Mouse (Mus musculus): ENCODE results near the gene Tcf7l1. TPM values are rescaled to one million over a fixed set of nuclear protein-coding genes. Genes with fewer than 3 reads are reported as not detected.

Gene Tcf7l1
- polyA plus RNA-seq, 1 experiment from 2014 or later = 17.0 TPM

GRCm38 (mm10) chr6:72631700-72632099, 157.4 kb downstream of the Tcf7l1 start:
- Histone ChIP-seq H3K36me3 (ENCODE audit: control insufficient read depth, insufficient read depth, low read length) (0 out of 2 replicates have a peak, but pooled peaks cover 4% of the 10 kb centered on the region), H3K4me2 (replicated peaks; ENCODE audit: low read depth, low read length) (no peak overlapping the region), H3K9me3 (ENCODE audit: control insufficient read depth, low read length) (no peaks in the 10 kb centered on the region), H3K4me1 (replicated peaks; ENCODE audit: control insufficient read depth, insufficient read depth, low read length) (no peaks in the 10 kb centered on the region), H3K9ac (ENCODE audit: low read depth, low read length) (no peak overlapping the region), H3K4me3 (ENCODE audit: low read depth, low read length) (no peak overlapping the region), H3K27ac (ENCODE audit: low read depth, low read length) (no peak overlapping the region), H3K27me3 (ENCODE audit: control insufficient read depth, insufficient read depth, low read length) (no peaks in the 10 kb centered on the region)
- ATAC-seq (ENCODE audit: low FRiP score) (no peak), DNase-seq (ENCODE audit: low spot score) (no peak)
- WGBS = 83% methylated on average over 6 of the region's 6 CpGs

DNA sequence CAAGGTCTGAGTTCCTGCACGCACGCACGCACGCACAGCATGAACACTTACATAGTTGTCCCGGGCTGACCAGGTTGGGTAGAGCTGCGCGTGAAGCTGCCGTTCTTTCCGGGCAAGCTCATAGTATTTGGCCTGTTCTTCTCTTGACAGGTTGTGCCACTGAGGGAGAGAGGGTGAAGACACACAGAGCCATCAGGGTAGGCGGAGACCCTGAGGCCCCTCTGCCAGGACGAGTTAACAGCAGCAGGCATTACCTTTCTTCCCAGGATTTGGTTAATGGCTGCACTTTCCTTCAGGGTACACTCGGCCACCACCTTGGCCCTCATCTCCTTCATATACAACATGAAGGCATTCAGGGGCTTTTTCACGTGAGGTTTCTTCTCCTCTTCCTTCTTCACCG, 158.1 kb downstream of the Tcf7l1 start:
- Histone ChIP-seq H3K4me3 (ENCODE audit: low read depth, low read length) (no peak overlapping the region), H3K9me3 (ENCODE audit: control insufficient read depth, low read length) (no peaks in the 10 kb centered on the region), H3K4me1 (replicated peaks; ENCODE audit: control insufficient read depth, insufficient read depth, low read length) (no peaks in the 10 kb centered on the region), H3K4me2 (replicated peaks; ENCODE audit: low read depth, low read length) (no peak overlapping the region), H3K27me3 (ENCODE audit: control insufficient read depth, insufficient read depth, low read length) (no peaks in the 10 kb centered on the region), H3K27ac (ENCODE audit: low read depth, low read length) (no peak overlapping the region), H3K9ac (ENCODE audit: low read depth, low read length) (no peak overlapping the region), H3K36me3 (ENCODE audit: control insufficient read depth, insufficient read depth, low read length) (0 out of 2 replicates have a peak, but pooled peaks cover 4% of the 10 kb centered on the region)
- 92% methylated on average over 14 of the region's 14 CpGs for WGBS
- DNase-seq (ENCODE audit: low spot score) = no peak
- no peak for ATAC-seq (ENCODE audit: low FRiP score)

DNA sequence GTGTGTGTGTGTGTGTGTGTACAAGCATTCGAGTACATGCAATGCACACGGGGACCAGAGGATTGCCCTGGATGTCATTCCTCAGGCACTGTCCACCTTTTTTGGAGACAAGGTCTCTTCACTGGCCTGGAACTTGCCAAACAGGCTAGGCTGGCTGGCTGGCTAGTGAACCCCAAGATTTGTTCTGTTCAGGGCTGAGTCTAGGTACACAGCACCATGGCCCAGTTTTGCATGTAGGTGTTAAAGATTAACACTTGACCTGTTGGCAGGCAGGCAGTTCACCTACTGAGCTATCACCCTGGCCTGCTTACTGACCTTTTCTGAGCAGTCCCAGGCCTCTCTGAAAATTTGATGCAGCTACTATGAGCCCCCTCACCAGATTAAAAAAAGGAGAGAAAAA, 158.7 kb downstream of the Tcf7l1 start:
- Histone ChIP-seq H3K27ac (ENCODE audit: low read depth, low read length) (no peak overlapping the region), H3K4me1 (replicated peaks; ENCODE audit: control insufficient read depth, insufficient read depth, low read length) (no peaks in the 10 kb centered on the region), H3K9ac (ENCODE audit: low read depth, low read length) (no peak overlapping the region), H3K4me3 (ENCODE audit: low read depth, low read length) (no peak overlapping the region), H3K9me3 (ENCODE audit: control insufficient read depth, low read length) (no peaks in the 10 kb centered on the region), H3K4me2 (replicated peaks; ENCODE audit: low read depth, low read length) (no peak overlapping the region), H3K36me3 (ENCODE audit: control insufficient read depth, insufficient read depth, low read length) (0 out of 2 replicates have a peak, but pooled peaks cover 4% of the 10 kb centered on the region), H3K27me3 (ENCODE audit: control insufficient read depth, insufficient read depth, low read length) (no peaks in the 10 kb centered on the region)
- ATAC-seq (ENCODE audit: low FRiP score) (no peak), DNase-seq (ENCODE audit: low spot score) (no peak)
- 98% methylated on average over 2 of the region's 2 CpGs for WGBS

GRCm38 (mm10) chr6:72627276-72627675, 161.8 kb downstream of the Tcf7l1 start:
- ATAC-seq (ENCODE audit: low FRiP score) (no peak), DNase-seq (ENCODE audit: low spot score) (no peak)
- H3K36me3 ChIP-seq (ENCODE audit: control insufficient read depth, insufficient read depth, low read length) = 0 out of 2 replicates have a peak, but pooled peaks cover 4% of the 10 kb centered on the region
- H3K9me3 ChIP-seq (ENCODE audit: control insufficient read depth, low read length) = no peaks in the 10 kb centered on the region
- no peak overlapping the region for H3K9ac ChIP-seq (ENCODE audit: low read depth, low read length)
- H3K27ac ChIP-seq (ENCODE audit: low read depth, low read length) = no peak overlapping the region
- no peak overlapping the region for H3K4me3 ChIP-seq (ENCODE audit: low read depth, low read length)
- no peaks in the 10 kb centered on the region for H3K27me3 ChIP-seq (ENCODE audit: control insufficient read depth, insufficient read depth, low read length)
- 91% methylated on average over 16 of the region's 16 CpGs for WGBS
- no peaks in the 10 kb centered on the region for H3K4me1 ChIP-seq (replicated peaks; ENCODE audit: control insufficient read depth, insufficient read depth, low read length)
- H3K4me2 ChIP-seq (replicated peaks; ENCODE audit: low read depth, low read length) = no peak overlapping the region

GRCm38 (mm10) chr6:72626391-72626790, 162.7 kb downstream of the Tcf7l1 start:
- no peak for ATAC-seq (ENCODE audit: low FRiP score)

DNA sequence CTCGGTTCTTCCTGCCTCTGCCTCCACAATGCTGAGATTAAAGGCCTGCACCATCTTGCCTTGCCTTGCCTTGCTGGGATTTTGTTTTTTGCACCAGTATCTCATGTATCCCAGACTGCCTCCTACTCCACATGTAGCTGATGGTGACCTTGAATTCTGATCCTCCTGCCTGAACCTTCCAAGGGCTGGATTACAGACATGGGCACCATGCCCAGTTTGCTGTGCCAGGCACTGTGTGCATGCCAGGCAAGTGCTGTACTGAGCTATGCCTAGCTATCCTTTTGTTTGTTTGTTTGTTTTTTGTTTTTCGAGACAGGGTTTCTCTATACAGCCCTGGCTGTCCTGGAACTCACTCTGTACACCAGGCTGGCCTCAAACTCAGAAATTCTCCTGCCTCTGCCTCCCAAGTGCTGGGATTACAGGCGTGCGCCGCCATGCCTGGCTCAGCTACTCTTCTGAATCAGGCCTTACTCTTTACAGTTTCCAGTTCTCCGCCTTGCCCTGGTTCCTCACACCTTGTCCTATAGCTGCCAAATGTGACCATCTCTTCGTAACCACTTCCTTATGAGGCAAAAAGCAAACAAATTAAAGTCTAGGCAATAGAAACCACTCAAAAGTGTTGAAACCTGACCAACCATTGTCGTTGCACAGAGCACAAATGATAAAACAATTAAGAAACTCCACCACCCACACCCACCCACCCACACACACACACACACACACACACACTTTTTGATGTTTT, 165.2 kb downstream of the Tcf7l1 start:
- DNase-seq (ENCODE audit: low spot score) (no peak), ATAC-seq (ENCODE audit: low FRiP score) (no peak)
- Histone ChIP-seq H3K9me3 (ENCODE audit: control insufficient read depth, low read length) (no peaks in the 10 kb centered on the region), H3K4me3 (ENCODE audit: low read depth, low read length) (no peak overlapping the region), H3K4me1 (replicated peaks; ENCODE audit: control insufficient read depth, insufficient read depth, low read length) (no peaks in the 10 kb centered on the region), H3K36me3 (ENCODE audit: control insufficient read depth, insufficient read depth, low read length) (0 out of 2 replicates have a peak, but pooled peaks cover 4% of the 10 kb centered on the region), H3K27me3 (ENCODE audit: control insufficient read depth, insufficient read depth, low read length) (no peaks in the 10 kb centered on the region), H3K4me2 (replicated peaks; ENCODE audit: low read depth, low read length) (no peak overlapping the region), H3K9ac (ENCODE audit: low read depth, low read length) (no peak overlapping the region), H3K27ac (ENCODE audit: low read depth, low read length) (no peak overlapping the region)
- WGBS = 88% methylated on average over 8 of the region's 8 CpGs

More at GRCm38 (mm10) chr6:72626391-72626790, 162.7 kb downstream of the Tcf7l1 start:
- Histone ChIP-seq H3K9ac (ENCODE audit: low read depth, low read length) (no peak overlapping the region), H3K9me3 (ENCODE audit: control insufficient read depth, low read length) (no peaks in the 10 kb centered on the region), H3K4me2 (replicated peaks; ENCODE audit: low read depth, low read length) (no peak overlapping the region), H3K27ac (ENCODE audit: low read depth, low read length) (no peak overlapping the region), H3K4me1 (replicated peaks; ENCODE audit: control insufficient read depth, insufficient read depth, low read length) (no peaks in the 10 kb centered on the region), H3K4me3 (ENCODE audit: low read depth, low read length) (no peak overlapping the region), H3K27me3 (ENCODE audit: control insufficient read depth, insufficient read depth, low read length) (no peaks in the 10 kb centered on the region), H3K36me3 (ENCODE audit: control insufficient read depth, insufficient read depth, low read length) (0 out of 2 replicates have a peak, but pooled peaks cover 4% of the 10 kb centered on the region)
- 88% methylated on average over 7 of the region's 7 CpGs for WGBS
- no peak for DNase-seq (ENCODE audit: low spot score)

- no peak for DNase-seq (ENCODE audit: low spot score)
- H3K9ac ChIP-seq (ENCODE audit: low read depth, low read length) = no peak overlapping the region
- H3K4me3 ChIP-seq (ENCODE audit: low read depth, low read length) = no peak overlapping the region
- no peaks in the 10 kb centered on the region for H3K27me3 ChIP-seq (ENCODE audit: control insufficient read depth, insufficient read depth, low read length)
- no peaks in the 10 kb centered on the region for H3K9me3 ChIP-seq (ENCODE audit: control insufficient read depth, low read length)
- no peak for ATAC-seq (ENCODE audit: low FRiP score)
- WGBS = 33% methylated on average over 3 of the region's 3 CpGs
- H3K36me3 ChIP-seq (ENCODE audit: control insufficient read depth, insufficient read depth, low read length) = 0 out of 2 replicates have a peak, but pooled peaks cover 4% of the 10 kb centered on the region
- no peaks in the 10 kb centered on the region for H3K4me1 ChIP-seq (replicated peaks; ENCODE audit: control insufficient read depth, insufficient read depth, low read length)
- no peak overlapping the region for H3K27ac ChIP-seq (ENCODE audit: low read depth, low read length)
- no peak overlapping the region for H3K4me2 ChIP-seq (replicated peaks; ENCODE audit: low read depth, low read length)
These were observed 166.1 kb downstream of the Tcf7l1 start for GRCm38 (mm10) chr6:72622917-72623316.

DNA sequence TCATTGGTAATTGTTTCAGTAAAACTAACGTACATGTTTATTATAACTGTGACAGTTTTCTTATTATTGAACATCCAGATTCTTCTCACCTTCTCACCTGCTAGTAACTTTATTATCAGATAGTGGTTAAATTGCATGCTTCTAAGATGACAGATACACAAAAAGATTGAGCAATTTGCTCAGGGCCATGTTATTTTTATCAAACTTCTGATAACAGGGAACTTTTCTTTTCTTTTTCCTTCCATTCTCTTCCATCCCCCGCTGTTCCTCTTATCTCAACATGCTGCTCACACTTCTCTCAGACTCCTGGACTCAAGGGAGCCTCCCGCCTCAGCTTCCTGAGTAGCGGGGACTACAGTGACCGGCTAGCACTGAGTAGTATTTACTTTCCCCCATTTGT, 168.1 kb downstream of the Tcf7l1 start:
- no peak overlapping the region for H3K4me3 ChIP-seq (ENCODE audit: low read depth, low read length)
- no peaks in the 10 kb centered on the region for H3K36me3 ChIP-seq (ENCODE audit: control insufficient read depth, insufficient read depth, low read length)
- no peak overlapping the region for H3K4me2 ChIP-seq (replicated peaks; ENCODE audit: low read depth, low read length)
- 89% methylated on average over 5 of the region's 5 CpGs for WGBS
- no peaks in the 10 kb centered on the region for H3K27me3 ChIP-seq (ENCODE audit: control insufficient read depth, insufficient read depth, low read length)
- H3K9ac ChIP-seq (ENCODE audit: low read depth, low read length) = no peak overlapping the region
- ATAC-seq (ENCODE audit: low FRiP score) (no peak), DNase-seq (ENCODE audit: low spot score) (no peak)
- H3K27ac ChIP-seq (ENCODE audit: low read depth, low read length) = no peak overlapping the region
- no peaks in the 10 kb centered on the region for H3K4me1 ChIP-seq (replicated peaks; ENCODE audit: control insufficient read depth, insufficient read depth, low read length)
- H3K9me3 ChIP-seq (ENCODE audit: control insufficient read depth, low read length) = no peaks in the 10 kb centered on the region

Measured in hindbrain, embryonic 11.5 days (tissue).